Mouse (Mus musculus) ZHBTc4 (cell line): ENCODE measurements around the gene Tmem202.

Source experiments
- DNase-seq: peaks from one replicate; pipeline ENCODE4 v3.0.0-alpha.2; 2011; ENCODE audit warnings: low read depth, low spot score

Tmem202 gene

GRCm38 (mm10) chr9:59533889-59534288, 5.8 kb downstream of the Tmem202 start:
- no peak for DNase-seq

GRCm38 (mm10) chr9:59533422-59533821, 6.2 kb downstream of the Tmem202 start:
- no peak for DNase-seq

GRCm38 (mm10) chr9:59531645-59532044, 8.0 kb downstream of the Tmem202 start:
- DNase-seq, result peak; percentile 79

GRCm38 (mm10) chr9:59528274-59528673, 11.4 kb downstream of the Tmem202 start:
- DNase-seq, result no peak

GRCm38 (mm10) chr9:59527580-59527979, 12.1 kb downstream of the Tmem202 start:
- DNase-seq, result no peak

GRCm38 (mm10) chr9:59526727-59527126, 12.9 kb downstream of the Tmem202 start:
- no peak for DNase-seq

- no peak for DNase-seq
Measured at GRCm38 (mm10) chr9:59522906-59523305, 16.7 kb downstream of the Tmem202 start.

- DNase-seq, result no peak
Measured at GRCm38 (mm10) chr9:59519396-59519795, 20.3 kb downstream of the Tmem202 start.

GRCm38 (mm10) chr9:59518976-59519375, 20.7 kb downstream of the Tmem202 start:
- no peak for DNase-seq

GRCm38 (mm10) chr9:59517127-59517526, 22.5 kb downstream of the Tmem202 start:
- DNase-seq, result peak; percentile 56

GRCm38 (mm10) chr9:59515069-59515468, 24.6 kb downstream of the Tmem202 start:
- no peak for DNase-seq

GRCm38 (mm10) chr9:59512381-59512780, 27.3 kb downstream of the Tmem202 start:
- no peak for DNase-seq

- peak; percentile 66 for DNase-seq
Measured at GRCm38 (mm10) chr9:59508146-59508545, 31.5 kb downstream of the Tmem202 start.

- no peak for DNase-seq
Measured at GRCm38 (mm10) chr9:59487331-59487730, 52.3 kb downstream of the Tmem202 start.

- DNase-seq, result peak; percentile 100
Measured at GRCm38 (mm10) chr9:59486549-59487065, 53.0 kb downstream of the Tmem202 start, which contains the start of gene Arih1. TSS of gene Arih1 (minus strand) at chr9:59486618.

- peak; percentile 60 for DNase-seq
Measured at GRCm38 (mm10) chr9:59486076-59486518, 53.5 kb downstream of the Tmem202 start.

- DNase-seq, result peak; percentile 79
Measured at GRCm38 (mm10) chr9:59485511-59486075, 54.1 kb downstream of the Tmem202 start.

- no peak for DNase-seq
Measured at GRCm38 (mm10) chr9:59484760-59485159, 54.9 kb downstream of the Tmem202 start.

- DNase-seq, result peak; percentile 85
Measured at GRCm38 (mm10) chr9:59482419-59482818, 57.2 kb downstream of the Tmem202 start.

GRCm38 (mm10) chr9:59476617-59477016, 63.0 kb downstream of the Tmem202 start:
- DNase-seq, result no peak

GRCm38 (mm10) chr9:59474838-59475237, 64.8 kb downstream of the Tmem202 start:
- no peak for DNase-seq

- DNase-seq, result peak; percentile 74
Measured at GRCm38 (mm10) chr9:59473171-59473570, 66.5 kb downstream of the Tmem202 start.

GRCm38 (mm10) chr9:59469446-59469845, 70.2 kb downstream of the Tmem202 start:
- DNase-seq, result no peak
